Mouse (Mus musculus): ENCODE results near the gene Rab3b. TPM values are rescaled to one million over a fixed set of nuclear protein-coding genes. Genes with fewer than 3 reads are reported as not detected.

Gene Rab3b
- total and polyA plus RNA-seq, 2 experiments from 2014 or later = 4.6 TPM; not detected in 1

DNA sequence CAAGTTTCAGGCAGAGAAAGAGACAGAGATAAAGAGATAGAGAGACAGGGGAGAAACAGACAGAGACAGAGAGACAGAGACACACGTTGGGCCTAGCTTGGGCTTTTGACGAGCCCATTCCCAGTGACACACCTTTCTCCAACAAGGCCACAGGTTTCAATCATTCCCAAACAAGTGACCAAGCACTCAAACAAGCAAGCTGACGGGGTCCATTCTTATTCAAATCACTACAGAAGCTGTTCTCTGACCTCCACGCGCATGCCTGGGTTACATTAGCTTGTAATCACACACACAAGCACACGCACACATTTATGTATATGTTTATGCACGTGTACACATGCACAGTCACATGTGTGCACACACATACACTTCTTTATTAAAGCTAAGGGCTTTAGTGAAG, 21.6 kb downstream of the Rab3b start:
- Histone ChIP-seq H3K36me3 (replicated peaks; ENCODE audit: control insufficient read depth, insufficient read depth, low read length) (no peaks in the 10 kb centered on the region), H3K4me2 (ENCODE audit: low read depth, low read length) (no peak overlapping the region), H3K27me3 (ENCODE audit: control insufficient read depth, insufficient read depth, low read length) (no peaks in the 10 kb centered on the region), H3K9me3 (replicated peaks; ENCODE audit: control insufficient read depth, low read length) (no peaks in the 10 kb centered on the region), H3K27ac (ENCODE audit: low read depth) (no peak overlapping the region), H3K4me1 (ENCODE audit: control insufficient read depth, insufficient read depth) (no peaks in the 10 kb centered on the region), H3K9ac (replicated peaks; ENCODE audit: low read depth, low read length) (no peak overlapping the region), H3K4me3 (ENCODE audit: low read depth, low read length) (no peak overlapping the region)
- DNase-seq (ENCODE audit: low spot score) (no peak), ATAC-seq (ENCODE audit: insufficient read depth, low read depth) (no peak)
- TF ChIP-seq EP300 (IDR thresholded peaks at IDR 0.05; ENCODE audit: low read depth) (no peak), CTCF (IDR thresholded peaks at IDR 0.05; ENCODE audit: low read depth) (no peak)
- WGBS = 88% methylated on average over 7 of the region's 7 CpGs

DNA sequence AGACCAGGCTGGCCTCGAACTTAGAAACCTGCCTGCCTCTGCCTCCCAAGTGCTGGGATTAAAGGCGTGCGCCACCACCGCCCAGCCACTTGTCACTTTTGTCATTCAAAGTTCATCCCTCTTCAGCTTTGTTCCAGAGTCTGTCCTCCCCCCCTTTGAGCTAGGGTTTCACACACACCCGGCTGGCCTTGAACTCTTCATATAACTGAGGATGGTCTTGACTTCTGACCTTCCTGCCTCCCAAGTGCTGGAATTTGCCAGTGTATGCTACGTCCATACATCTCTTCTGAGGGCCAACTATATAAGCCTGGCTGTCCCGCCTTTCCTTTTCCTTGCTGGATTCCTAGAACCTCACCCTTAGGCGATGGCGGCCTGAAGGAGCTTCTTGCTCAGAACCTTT, 24.0 kb downstream of the Rab3b start:
- no peaks in the 10 kb centered on the region for H3K36me3 ChIP-seq (replicated peaks; ENCODE audit: control insufficient read depth, insufficient read depth, low read length)
- 92% methylated on average over 9 of the region's 9 CpGs for WGBS
- no peak overlapping the region for H3K9ac ChIP-seq (replicated peaks; ENCODE audit: low read depth, low read length)
- ATAC-seq (ENCODE audit: insufficient read depth, low read depth) = no peak
- H3K27ac ChIP-seq (ENCODE audit: low read depth) = no peak overlapping the region
- TF ChIP-seq CTCF (IDR thresholded peaks at IDR 0.05; ENCODE audit: low read depth) = no peak
- TF ChIP-seq EP300 (IDR thresholded peaks at IDR 0.05; ENCODE audit: low read depth) = no peak
- no peak overlapping the region for H3K4me2 ChIP-seq (ENCODE audit: low read depth, low read length)
- DNase-seq (ENCODE audit: low spot score) = no peak
- peaks cover 6% of the 10 kb centered on the region; the same call in 1 of the 2 replicates for H3K4me1 ChIP-seq (ENCODE audit: control insufficient read depth, insufficient read depth)
- no peaks in the 10 kb centered on the region for H3K9me3 ChIP-seq (replicated peaks; ENCODE audit: control insufficient read depth, low read length)
- no peak overlapping the region for H3K4me3 ChIP-seq (ENCODE audit: low read depth, low read length)
- H3K27me3 ChIP-seq (ENCODE audit: control insufficient read depth, insufficient read depth, low read length) = no peaks in the 10 kb centered on the region

DNA sequence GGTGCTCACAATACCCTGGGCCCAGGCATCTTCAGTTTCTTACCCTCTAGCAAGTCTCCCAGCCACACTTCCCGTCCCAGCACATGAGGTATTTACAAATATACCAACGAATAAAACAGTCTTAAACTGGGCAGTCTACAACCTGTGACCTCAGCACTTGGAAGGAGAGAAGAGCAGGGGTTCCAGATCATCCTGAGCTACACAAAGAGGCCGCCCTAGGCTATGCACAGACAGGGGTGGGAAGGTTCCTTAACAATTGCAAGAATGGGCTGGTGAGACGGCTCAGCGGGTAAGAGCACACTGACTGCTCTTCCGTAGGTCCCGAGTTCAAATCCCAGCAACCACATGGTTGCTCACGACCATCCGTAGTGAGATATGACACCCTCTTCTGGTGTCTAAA, 24.5 kb downstream of the Rab3b start:
- peaks cover 6% of the 10 kb centered on the region; the same call in 1 of the 2 replicates for H3K4me1 ChIP-seq (ENCODE audit: control insufficient read depth, insufficient read depth)
- no peaks in the 10 kb centered on the region for H3K36me3 ChIP-seq (replicated peaks; ENCODE audit: control insufficient read depth, insufficient read depth, low read length)
- no peaks in the 10 kb centered on the region for H3K27me3 ChIP-seq (ENCODE audit: control insufficient read depth, insufficient read depth, low read length)
- WGBS = 89% methylated on average over 9 of the region's 9 CpGs
- TF ChIP-seq CTCF (IDR thresholded peaks at IDR 0.05; ENCODE audit: low read depth) = no peak
- TF ChIP-seq EP300 (IDR thresholded peaks at IDR 0.05; ENCODE audit: low read depth) = no peak
- DNase-seq (ENCODE audit: low spot score) (no peak), ATAC-seq (ENCODE audit: insufficient read depth, low read depth) (no peak)
- H3K4me3 ChIP-seq (ENCODE audit: low read depth, low read length) = no peak overlapping the region
- no peak overlapping the region for H3K9ac ChIP-seq (replicated peaks; ENCODE audit: low read depth, low read length)
- H3K4me2 ChIP-seq (ENCODE audit: low read depth, low read length) = no peak overlapping the region
- no peak overlapping the region for H3K27ac ChIP-seq (ENCODE audit: low read depth)
- H3K9me3 ChIP-seq (replicated peaks; ENCODE audit: control insufficient read depth, low read length) = no peaks in the 10 kb centered on the region

DNA sequence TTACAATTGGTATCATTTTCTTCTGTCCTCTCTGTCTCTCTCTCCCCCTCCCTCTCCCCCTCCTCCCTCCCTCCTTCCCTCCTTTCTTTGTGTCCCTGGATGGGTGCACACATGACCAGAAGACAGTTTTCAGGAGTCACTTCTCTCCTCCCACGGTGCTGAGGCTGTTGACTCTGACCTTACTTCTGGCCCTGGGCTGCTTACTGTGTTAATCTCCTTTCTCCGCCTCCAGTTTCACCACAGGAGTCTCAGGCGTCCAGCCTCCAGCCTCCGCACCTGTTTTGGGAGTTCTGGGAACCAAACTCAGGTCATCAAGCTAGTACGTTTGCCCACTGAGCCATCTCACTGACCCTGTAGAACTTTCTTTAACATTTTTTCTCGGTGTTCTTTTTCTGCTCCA, 25.2 kb downstream of the Rab3b start:
- Histone ChIP-seq H3K4me1 (ENCODE audit: control insufficient read depth, insufficient read depth) (peaks cover 6% of the 10 kb centered on the region; the same call in 1 of the 2 replicates), H3K9ac (replicated peaks; ENCODE audit: low read depth, low read length) (no peak overlapping the region), H3K4me2 (ENCODE audit: low read depth, low read length) (no peak overlapping the region), H3K4me3 (ENCODE audit: low read depth, low read length) (no peak overlapping the region), H3K36me3 (replicated peaks; ENCODE audit: control insufficient read depth, insufficient read depth, low read length) (no peaks in the 10 kb centered on the region), H3K27me3 (ENCODE audit: control insufficient read depth, insufficient read depth, low read length) (no peaks in the 10 kb centered on the region), H3K9me3 (replicated peaks; ENCODE audit: control insufficient read depth, low read length) (no peaks in the 10 kb centered on the region), H3K27ac (ENCODE audit: low read depth) (no peak overlapping the region)
- no peak for DNase-seq (ENCODE audit: low spot score)
- TF ChIP-seq EP300 (IDR thresholded peaks at IDR 0.05; ENCODE audit: low read depth) (no peak), CTCF (IDR thresholded peaks at IDR 0.05; ENCODE audit: low read depth) (no peak)
- 67% methylated on average over 6 of the region's 6 CpGs for WGBS
- ATAC-seq (ENCODE audit: insufficient read depth, low read depth) = no peak

GRCm38 (mm10) chr4:108904790-108905189, 25.9 kb downstream of the Rab3b start:
- Histone ChIP-seq H3K36me3 (replicated peaks; ENCODE audit: control insufficient read depth, insufficient read depth, low read length) (no peaks in the 10 kb centered on the region), H3K4me2 (ENCODE audit: low read depth, low read length) (no peak overlapping the region), H3K4me1 (ENCODE audit: control insufficient read depth, insufficient read depth) (peaks cover 6% of the 10 kb centered on the region; the same call in 1 of the 2 replicates), H3K9ac (replicated peaks; ENCODE audit: low read depth, low read length) (no peak overlapping the region), H3K9me3 (replicated peaks; ENCODE audit: control insufficient read depth, low read length) (no peaks in the 10 kb centered on the region), H3K27ac (ENCODE audit: low read depth) (no peak overlapping the region), H3K27me3 (ENCODE audit: control insufficient read depth, insufficient read depth, low read length) (no peaks in the 10 kb centered on the region), H3K4me3 (ENCODE audit: low read depth, low read length) (no peak overlapping the region)
- ATAC-seq (ENCODE audit: insufficient read depth, low read depth) (no peak), DNase-seq (ENCODE audit: low spot score) (no peak)
- TF ChIP-seq CTCF (IDR thresholded peaks at IDR 0.05; ENCODE audit: low read depth) (no peak), EP300 (IDR thresholded peaks at IDR 0.05; ENCODE audit: low read depth) (no peak)
- WGBS = 79% methylated on average over 10 of the region's 10 CpGs

GRCm38 (mm10) chr4:108905859-108906258, 27.0 kb downstream of the Rab3b start:
- no peak overlapping the region for H3K4me3 ChIP-seq (ENCODE audit: low read depth, low read length)
- ATAC-seq (ENCODE audit: insufficient read depth, low read depth) (no peak), DNase-seq (ENCODE audit: low spot score) (no peak)
- peaks cover 6% of the 10 kb centered on the region; the same call in 1 of the 2 replicates for H3K4me1 ChIP-seq (ENCODE audit: control insufficient read depth, insufficient read depth)
- H3K9ac ChIP-seq (replicated peaks; ENCODE audit: low read depth, low read length) = no peak overlapping the region
- H3K4me2 ChIP-seq (ENCODE audit: low read depth, low read length) = no peak overlapping the region
- no peaks in the 10 kb centered on the region for H3K27me3 ChIP-seq (ENCODE audit: control insufficient read depth, insufficient read depth, low read length)
- H3K36me3 ChIP-seq (replicated peaks; ENCODE audit: control insufficient read depth, insufficient read depth, low read length) = no peaks in the 10 kb centered on the region
- H3K27ac ChIP-seq (ENCODE audit: low read depth) = no peak overlapping the region
- TF ChIP-seq CTCF (IDR thresholded peaks at IDR 0.05; ENCODE audit: low read depth) (no peak), EP300 (IDR thresholded peaks at IDR 0.05; ENCODE audit: low read depth) (no peak)
- H3K9me3 ChIP-seq (replicated peaks; ENCODE audit: control insufficient read depth, low read length) = no peaks in the 10 kb centered on the region
- 24% methylated on average over 6 of the region's 6 CpGs for WGBS

Data from heart, postnatal 0 days (tissue).